In genomic region chr4:134252911-134253721, GRCm38 (mm10) we compare ENCODE assay signal across 9 mouse cellular contexts. TPM values are rescaled to one million over a fixed set of nuclear protein-coding genes. Genes with fewer than 3 reads are reported as not detected.
DNase-seq lines count a peak whose midpoint lies in the region; ATAC-seq lines count a peak whose summit lies in the region.
"Had no signal": no experiment of that assay in that cellular context is flagged by ENCODE, and none has a peak within 500 bp of the region (broad histone marks: within the 10 kb centered on the region; RNA-seq: fewer than 3 reads in every experiment).

No protein-coding gene starts in this region.

- H3K9ac ChIP-seq in embryonic facial prominence, embryonic 11.5 days (replicated peaks; ENCODE audit: low read length): peak overlapping the region; percentile 33
- peak overlapping the region; percentile 48; the same call in 1 of the 2 replicates for H3K9ac ChIP-seq in intestine, embryonic 16.5 days (ENCODE audit: low read depth, low read length)

- no peaks in the 10 kb centered on the region for H3K36me3 ChIP-seq in embryonic facial prominence, embryonic 11.5 days (replicated peaks; ENCODE audit: control insufficient read depth, insufficient read depth, low read depth, low read length)
- no peaks in the 10 kb centered on the region for H3K36me3 ChIP-seq in intestine, embryonic 16.5 days (ENCODE audit: control insufficient read depth, insufficient read depth, low read length)
- H3K36me3 ChIP-seq in midbrain, embryonic 10.5 days: no peaks in the 10 kb centered on the region

- no peaks in the 10 kb centered on the region for H3K9me3 ChIP-seq in embryonic facial prominence, embryonic 11.5 days (replicated peaks; ENCODE audit: control insufficient read depth, low read length)
- no peaks in the 10 kb centered on the region for H3K9me3 ChIP-seq in intestine, embryonic 16.5 days (ENCODE audit: control insufficient read depth, low read length)
- H3K9me3 ChIP-seq in midbrain, embryonic 10.5 days (replicated peaks): no peaks in the 10 kb centered on the region

- H3K4me3 ChIP-seq in embryonic facial prominence, embryonic 11.5 days (ENCODE audit: low read depth, low read length): peak overlapping the region; percentile 50
- H3K4me3 ChIP-seq in intestine, embryonic 16.5 days (ENCODE audit: low read length): peak overlapping the region; percentile 51
- peak overlapping the region; percentile 61 for H3K4me3 ChIP-seq in midbrain, embryonic 10.5 days

- H3K27me3 ChIP-seq in embryonic facial prominence, embryonic 11.5 days (ENCODE audit: control insufficient read depth, insufficient read depth, low read length): peaks cover 31% of the 10 kb centered on the region
- peaks cover 41% of the 10 kb centered on the region for H3K27me3 ChIP-seq in intestine, embryonic 16.5 days (replicated peaks; ENCODE audit: control insufficient read depth, insufficient read depth, low read length)
- H3K27me3 ChIP-seq in midbrain, embryonic 10.5 days (ENCODE audit: low read depth, poor library complexity, severe bottlenecking): peaks cover 83% of the 10 kb centered on the region

- no peak for ATAC-seq in embryonic facial prominence, embryonic 11.5 days (replicated peaks; ENCODE audit: insufficient number of reproducible peaks, low FRiP score, low TSS enrichment, low read depth)
- no peak for ATAC-seq in intestine, embryonic 16.5 days

- DNase-seq in adrenal gland, postnatal 14 days: peak; percentile 56
- no peak for DNase-seq in adrenal gland, adult 18-20 months (ENCODE audit: low spot score in 2 of 2)
- no peak for DNase-seq in embryonic facial prominence, embryonic 11.5 days (ENCODE audit: low spot score)
- DNase-seq in midbrain, embryonic 10.5 days (ENCODE audit: low spot score): peak; percentile 44
- no peak for DNase-seq in ovary, postnatal 36 days (ENCODE audit: low spot score)
- no peak for DNase-seq in spleen, adult 18-20 months
- DNase-seq in left cerebral cortex, adult 18-20 months (ENCODE audit: low spot score in 2 of 2): no peak
- DNase-seq: layer of hippocampus, postnatal 36 days had no signal

- 6% methylated on average over 15 of the region's 15 CpGs for WGBS in embryonic facial prominence, embryonic 11.5 days
- 21% methylated on average over 15 of the region's 15 CpGs for WGBS in intestine, embryonic 16.5 days
- WGBS in midbrain, embryonic 10.5 days: 3% methylated on average over 15 of the region's 15 CpGs

- no peak overlapping the region for H3K27ac ChIP-seq in embryonic facial prominence, embryonic 11.5 days (replicated peaks; ENCODE audit: low read depth, low read length)
- peak overlapping the region; percentile 8; the same call in 1 of the 2 replicates for H3K27ac ChIP-seq in intestine, embryonic 16.5 days (ENCODE audit: low read length)
- H3K27ac ChIP-seq in midbrain, embryonic 10.5 days (replicated peaks): peak overlapping the region; percentile 86

- H3K4me1 ChIP-seq in embryonic facial prominence, embryonic 11.5 days (ENCODE audit: control insufficient read depth, insufficient read depth, low read length): peaks cover 22% of the 10 kb centered on the region
- peaks cover 42% of the 10 kb centered on the region for H3K4me1 ChIP-seq in intestine, embryonic 16.5 days (ENCODE audit: control insufficient read depth, insufficient read depth, low read length)
- peaks cover 93% of the 10 kb centered on the region for H3K4me1 ChIP-seq in midbrain, embryonic 10.5 days

- peak overlapping the region; percentile 95 for H3K4me2 ChIP-seq in embryonic facial prominence, embryonic 11.5 days (ENCODE audit: low read depth, low read length)
- peak overlapping the region; percentile 38 for H3K4me2 ChIP-seq in intestine, embryonic 16.5 days (ENCODE audit: low read depth, low read length)

RNA-seq across cellular contexts. Expression of gene Grrp1, which starts 0.8 kb away (rescaled TPM):
- 11.4 and 13.8 TPM in 2 replicates for total RNA-seq in adrenal gland, postnatal 14 days (2021)
- 10 to 100 TPM in 1 of 2 experiments, 1 to 10 TPM in 1; 9.3 to 10.0 TPM for total RNA-seq in adrenal gland, adult 18-20 months (2021)
- polyA plus RNA-seq in embryonic facial prominence, embryonic 11.5 days (2014; fragmentation: Nextera tagmentation; extraction: Ambion mirVana): 5.7 and 7.7 TPM in 2 replicates
- polyA plus RNA-seq in intestine, embryonic 16.5 days (2015; fragmentation: Nextera tagmentation; extraction: Ambion mirVana): 3.6 and 5.0 TPM in 2 replicates
- polyA plus RNA-seq in midbrain, embryonic 10.5 days (2016; fragmentation: Nextera tagmentation; extraction: Ambion mirVana): 5.7 and 9.5 TPM in 2 replicates
- total RNA-seq in left cerebral cortex, adult 18-20 months (2021): 1 to 10 TPM; 2.2 to 3.8 TPM

RNA-seq across cellular contexts. Expression of gene Gm30191, which starts 6.4 kb away (rescaled TPM):
- not detected in 2 replicates for total RNA-seq in adrenal gland, postnatal 14 days (2021)
- total RNA-seq in adrenal gland, adult 18-20 months (2021): not detected
- polyA plus RNA-seq in embryonic facial prominence, embryonic 11.5 days (2014; fragmentation: Nextera tagmentation; extraction: Ambion mirVana): not detected in 2 replicates
- not detected in 2 replicates for polyA plus RNA-seq in intestine, embryonic 16.5 days (2015; fragmentation: Nextera tagmentation; extraction: Ambion mirVana)
- polyA plus RNA-seq in midbrain, embryonic 10.5 days (2016; fragmentation: Nextera tagmentation; extraction: Ambion mirVana): 0.20 TPM in 1 of 2 replicates, not detected in the other
- not detected for total RNA-seq in left cerebral cortex, adult 18-20 months (2021)
- total RNA-seq: layer of hippocampus, postnatal 36 days had no signal

RNA-seq across cellular contexts. Expression of gene Zfp593, which starts 7.7 kb away (rescaled TPM):
- 8.4 and 9.7 TPM in 2 replicates for total RNA-seq in adrenal gland, postnatal 14 days (2021)
- total RNA-seq in adrenal gland, adult 18-20 months (2021): 10 to 100 TPM; 10.5 to 10.8 TPM
- polyA plus RNA-seq in embryonic facial prominence, embryonic 11.5 days (2014; fragmentation: Nextera tagmentation; extraction: Ambion mirVana): 16.5 and 18.3 TPM in 2 replicates
- polyA plus RNA-seq in intestine, embryonic 16.5 days (2015; fragmentation: Nextera tagmentation; extraction: Ambion mirVana): 13.0 and 14.5 TPM in 2 replicates
- polyA plus RNA-seq in midbrain, embryonic 10.5 days (2016; fragmentation: Nextera tagmentation; extraction: Ambion mirVana): 19.4 and 22.9 TPM in 2 replicates
- 10 to 100 TPM; 11.6 to 12.2 TPM for total RNA-seq in left cerebral cortex, adult 18-20 months (2021)

RNA-seq across cellular contexts. Expression of gene E130218I03Rik, which starts 9.7 kb away (rescaled TPM):
- total RNA-seq in adrenal gland, postnatal 14 days (2021): not detected in 2 replicates
- not detected for total RNA-seq in adrenal gland, adult 18-20 months (2021)
- 0.39 and 0.65 TPM in 2 replicates for polyA plus RNA-seq in embryonic facial prominence, embryonic 11.5 days (2014; fragmentation: Nextera tagmentation; extraction: Ambion mirVana)
- 0.28 and 0.34 TPM in 2 replicates for polyA plus RNA-seq in intestine, embryonic 16.5 days (2015; fragmentation: Nextera tagmentation; extraction: Ambion mirVana)
- 0.25 and 1.0 TPM in 2 replicates for polyA plus RNA-seq in midbrain, embryonic 10.5 days (2016; fragmentation: Nextera tagmentation; extraction: Ambion mirVana)
- total RNA-seq in left cerebral cortex, adult 18-20 months (2021): not detected
- total RNA-seq: layer of hippocampus, postnatal 36 days had no signal

RNA-seq across cellular contexts. Expression of gene Cnksr1, which starts 14.9 kb away (rescaled TPM):
- 0.15 TPM in 1 of 2 replicates, not detected in the other for total RNA-seq in adrenal gland, postnatal 14 days (2021)
- total RNA-seq in adrenal gland, adult 18-20 months (2021): under 1 TPM; 0.66 to 0.99 TPM
- 0.93 and 1.1 TPM in 2 replicates for polyA plus RNA-seq in embryonic facial prominence, embryonic 11.5 days (2014; fragmentation: Nextera tagmentation; extraction: Ambion mirVana)
- 16.9 and 18.3 TPM in 2 replicates for polyA plus RNA-seq in intestine, embryonic 16.5 days (2015; fragmentation: Nextera tagmentation; extraction: Ambion mirVana)
- polyA plus RNA-seq in midbrain, embryonic 10.5 days (2016; fragmentation: Nextera tagmentation; extraction: Ambion mirVana): 0.22 and 0.35 TPM in 2 replicates
- total RNA-seq in left cerebral cortex, adult 18-20 months (2021): under 1 TPM; 0.54 to 0.81 TPM

Comparison
In these comparisons a context has a peak if more than half of its experiments do, and no peak if none do; other contexts are left out.
1. DNase-seq: peak in adrenal gland, postnatal 14 days (single experiment) and midbrain, embryonic 10.5 days (single experiment); none in adrenal gland, adult 18-20 months (0 of 2), embryonic facial prominence, embryonic 11.5 days (single experiment), ovary, postnatal 36 days (single experiment), spleen, adult 18-20 months (0 of 2) and left cerebral cortex, adult 18-20 months (0 of 2).
2. Peak in every context shown above with its lines, with median percentiles within 50 percentile points of each other: H3K4me3 ChIP-seq.